Mouse (Mus musculus) hindbrain, embryonic 15.5 days (tissue): ENCODE results near the gene Ldlr. TPM values are rescaled to one million over a fixed set of nuclear protein-coding genes. Genes with fewer than 3 reads are reported as not detected.

ENCODE experiments used
- ATAC-seq: fragments of 200-750 bp; cut with Nextera tagmentation; 2 replicates; pipeline ENCODE4 v1.8.0; 2017; ENCODE audit warnings: low read depth, moderate number of reproducible peaks, moderate TSS enrichment; ENCODE audit not compliant: low FRiP score
- H3K27ac ChIP-seq: fragments of 300-500 bp; sonication (generic); replicated peaks from 2 replicates; pipeline ENCODE4 v1.5.1; 2015; ENCODE audit warnings: mild to moderate bottlenecking, inconsistent platforms
- H3K27me3 ChIP-seq: fragments of 300-500 bp; sonication (generic); 2 replicates; pipeline ENCODE4 v1.6.1; 2015; ENCODE audit warnings: control low read depth, inconsistent platforms
- H3K36me3 ChIP-seq: fragments of 300-500 bp; sonication (generic); 2 replicates; pipeline ENCODE4 v1.6.1; 2015; ENCODE audit warnings: control low read depth, inconsistent platforms
- H3K4me1 ChIP-seq: fragments of 300-500 bp; sonication (generic); replicated peaks from 2 replicates; pipeline ENCODE4 v1.6.1; 2015; ENCODE audit warnings: control low read depth, inconsistent platforms
- H3K4me2 ChIP-seq: fragments of 300-500 bp; sonication (generic); 2 replicates; pipeline ENCODE4 v1.6.1; 2015; ENCODE audit warnings: moderate library complexity, mild to moderate bottlenecking, inconsistent platforms
- H3K4me3 ChIP-seq: fragments of 300-500 bp; sonication (generic); 2 replicates; pipeline ENCODE4 v1.5.1; 2015; ENCODE audit warnings: mild to moderate bottlenecking, inconsistent platforms
- H3K9ac ChIP-seq: fragments of 300-500 bp; sonication (generic); 2 replicates; pipeline ENCODE4 v1.6.1; 2015; ENCODE audit warnings: inconsistent platforms
- H3K9me3 ChIP-seq: fragments of 300-500 bp; sonication (generic); 2 replicates; pipeline ENCODE4 v1.6.1; 2016; ENCODE audit warnings: control low read depth, inconsistent platforms
- WGBS: fragments of 180-500 bp; shearing (Covaris S2); methylation state at CpG from one replicate; pipeline ENCODE4 v1.1.7; 2015; 5-methylcytosine and 5-hydroxymethylcytosine counted together
- polyA plus RNA-seq: library from polyadenylated mRNA; unstranded; fragments of >200 nt; fragmentation: Nextera tagmentation; extraction: Ambion mirVana; gene quantifications from 2 replicates; pipeline ENCODE4 v1.2.1, GENCODE M21; 2015

Ldlr gene
- polyA plus RNA-seq = 15.6 and 18.3 TPM in 2 replicates

GRCm38 (mm10) chr9:21723377-21724146 is at the start of gene Ldlr:
TSS of gene Ldlr (plus strand) at chr9:21723483.
- peak within 1 kb of the TSS; percentile 94 for H3K27ac ChIP-seq
- WGBS = under 1% methylated on average over 47 of the region's 47 CpGs
- no peaks in the 10 kb centered on the region for H3K9me3 ChIP-seq
- peak within 1 kb of the TSS; percentile 74 for H3K4me3 ChIP-seq
- H3K4me2 ChIP-seq = peak within 1 kb of the TSS; percentile 69
- peak within 1 kb of the TSS; percentile 69 for H3K9ac ChIP-seq
- peaks cover 31% of the 10 kb centered on the region for H3K4me1 ChIP-seq
- no peaks in the 10 kb centered on the region for H3K36me3 ChIP-seq
- ATAC-seq = peak; percentile 83
- no peaks in the 10 kb centered on the region for H3K27me3 ChIP-seq

GRCm38 (mm10) chr9:21677706-21678105 is 45.6 kb upstream of the Ldlr start:
- 97% methylated on average over 17 of the region's 17 CpGs for WGBS
- no peak overlapping the region for H3K27ac ChIP-seq
- no peaks in the 10 kb centered on the region for H3K9me3 ChIP-seq
- H3K4me1 ChIP-seq = no peaks in the 10 kb centered on the region
- H3K36me3 ChIP-seq = peaks cover 92% of the 10 kb centered on the region
- H3K4me3 ChIP-seq = no peak overlapping the region
- H3K9ac ChIP-seq = no peak overlapping the region
- H3K4me2 ChIP-seq = no peak overlapping the region
- H3K27me3 ChIP-seq = no peaks in the 10 kb centered on the region
- ATAC-seq = no peak

- WGBS = 93% methylated on average over 4 of the region's 4 CpGs
- no peak overlapping the region for H3K4me3 ChIP-seq
- ATAC-seq = no peak
- H3K27me3 ChIP-seq = no peaks in the 10 kb centered on the region
- no peaks in the 10 kb centered on the region for H3K4me1 ChIP-seq
- H3K9me3 ChIP-seq = no peaks in the 10 kb centered on the region
- H3K4me2 ChIP-seq = no peak overlapping the region
- no peak overlapping the region for H3K27ac ChIP-seq
- H3K9ac ChIP-seq = no peak overlapping the region
- H3K36me3 ChIP-seq = peaks cover 92% of the 10 kb centered on the region
These were observed 42.8 kb upstream of the Ldlr start for GRCm38 (mm10) chr9:21680448-21680847.

- Histone ChIP-seq H3K4me3 (no peak overlapping the region), H3K4me2 (no peak overlapping the region), H3K4me1 (no peaks in the 10 kb centered on the region), H3K36me3 (peaks cover 91% of the 10 kb centered on the region), H3K27me3 (no peaks in the 10 kb centered on the region), H3K9ac (no peak overlapping the region), H3K27ac (no peak overlapping the region), H3K9me3 (no peaks in the 10 kb centered on the region)
- WGBS = 90% methylated on average over 4 of the region's 4 CpGs
- no peak for ATAC-seq
These were observed 40.5 kb upstream of the Ldlr start for GRCm38 (mm10) chr9:21682827-21683226.

GRCm38 (mm10) chr9:21683897-21684296 is 39.4 kb upstream of the Ldlr start:
- H3K9me3 ChIP-seq = no peaks in the 10 kb centered on the region
- H3K36me3 ChIP-seq = peaks cover 91% of the 10 kb centered on the region
- 90% methylated on average over 3 of the region's 3 CpGs for WGBS

GRCm38 (mm10) chr9:21688554-21688953 is 34.7 kb upstream of the Ldlr start:
- Histone ChIP-seq H3K4me2 (no peak overlapping the region), H3K4me3 (no peak overlapping the region), H3K4me1 (no peaks in the 10 kb centered on the region), H3K9me3 (no peaks in the 10 kb centered on the region), H3K27ac (no peak overlapping the region), H3K9ac (no peak overlapping the region), H3K36me3 (peaks cover 82% of the 10 kb centered on the region), H3K27me3 (no peaks in the 10 kb centered on the region)
- no peak for ATAC-seq
- 89% methylated on average over 7 of the region's 7 CpGs for WGBS

More at GRCm38 (mm10) chr9:21683897-21684296, 39.4 kb upstream of the Ldlr start:
- H3K4me1 ChIP-seq = no peaks in the 10 kb centered on the region
- no peaks in the 10 kb centered on the region for H3K27me3 ChIP-seq
- H3K4me2 ChIP-seq = no peak overlapping the region
- H3K4me3 ChIP-seq = no peak overlapping the region
- H3K27ac ChIP-seq = no peak overlapping the region
- ATAC-seq = no peak
- no peak overlapping the region for H3K9ac ChIP-seq

- H3K4me2 ChIP-seq = no peak overlapping the region
- no peaks in the 10 kb centered on the region for H3K4me1 ChIP-seq
These were observed 33.3 kb upstream of the Ldlr start for GRCm38 (mm10) chr9:21690031-21690430.

GRCm38 (mm10) chr9:21691862-21692261 is 31.4 kb upstream of the Ldlr start:
- Histone ChIP-seq H3K36me3 (peaks cover 65% of the 10 kb centered on the region), H3K27me3 (no peaks in the 10 kb centered on the region), H3K4me2 (no peak overlapping the region), H3K9ac (no peak overlapping the region), H3K4me3 (no peak overlapping the region), H3K9me3 (no peaks in the 10 kb centered on the region), H3K27ac (no peak overlapping the region), H3K4me1 (no peaks in the 10 kb centered on the region)
- 54% methylated on average over 2 of the region's 2 CpGs for WGBS
- ATAC-seq = 0 out of 2 replicates have a peak, but pooled peaks have one; percentile 27

More at GRCm38 (mm10) chr9:21690031-21690430, 33.3 kb upstream of the Ldlr start:
- no peak for ATAC-seq
- H3K9ac ChIP-seq = no peak overlapping the region
- no peaks in the 10 kb centered on the region for H3K9me3 ChIP-seq
- no peak overlapping the region for H3K27ac ChIP-seq
- H3K27me3 ChIP-seq = no peaks in the 10 kb centered on the region
- H3K36me3 ChIP-seq = peaks cover 75% of the 10 kb centered on the region
- 92% methylated on average over 3 of the region's 3 CpGs for WGBS
- no peak overlapping the region for H3K4me3 ChIP-seq

- Histone ChIP-seq H3K4me1 (no peaks in the 10 kb centered on the region), H3K9ac (no peak overlapping the region), H3K4me2 (no peak overlapping the region), H3K27me3 (no peaks in the 10 kb centered on the region), H3K9me3 (no peaks in the 10 kb centered on the region), H3K4me3 (no peak overlapping the region), H3K27ac (no peak overlapping the region), H3K36me3 (peaks cover 64% of the 10 kb centered on the region)
- 96% methylated on average over 4 of the region's 4 CpGs for WGBS
- ATAC-seq = no peak
These were observed 30.8 kb upstream of the Ldlr start for GRCm38 (mm10) chr9:21692491-21692890.

- H3K36me3 ChIP-seq = peaks cover 60% of the 10 kb centered on the region
- no peak overlapping the region for H3K4me3 ChIP-seq
- H3K9ac ChIP-seq = no peak overlapping the region
- ATAC-seq = no peak
- H3K4me1 ChIP-seq = no peaks in the 10 kb centered on the region
- H3K27me3 ChIP-seq = no peaks in the 10 kb centered on the region
- H3K9me3 ChIP-seq = no peaks in the 10 kb centered on the region
- H3K4me2 ChIP-seq = no peak overlapping the region
- H3K27ac ChIP-seq = no peak overlapping the region
These were observed 29.2 kb upstream of the Ldlr start for GRCm38 (mm10) chr9:21694071-21694470.

- Histone ChIP-seq H3K4me1 (no peaks in the 10 kb centered on the region), H3K27ac (no peak overlapping the region), H3K4me3 (no peak overlapping the region), H3K9me3 (no peaks in the 10 kb centered on the region), H3K9ac (no peak overlapping the region), H3K36me3 (peaks cover 64% of the 10 kb centered on the region), H3K27me3 (no peaks in the 10 kb centered on the region), H3K4me2 (no peak overlapping the region)
- no peak for ATAC-seq
- WGBS = 92% methylated on average over 5 of the region's 5 CpGs
These were observed 28.0 kb upstream of the Ldlr start for GRCm38 (mm10) chr9:21695229-21695792.

GRCm38 (mm10) chr9:21697121-21697520 is 26.2 kb upstream of the Ldlr start:
- Histone ChIP-seq H3K9me3 (no peaks in the 10 kb centered on the region), H3K27me3 (no peaks in the 10 kb centered on the region), H3K9ac (no peak overlapping the region), H3K36me3 (peaks cover 71% of the 10 kb centered on the region), H3K4me2 (no peak overlapping the region), H3K4me3 (no peak overlapping the region), H3K27ac (no peak overlapping the region), H3K4me1 (no peaks in the 10 kb centered on the region)
- WGBS = 79% methylated on average over 6 of the region's 6 CpGs
- no peak for ATAC-seq
